Mouse (Mus musculus) 3134 (cell line): ENCODE measurements at regions not wholly inside any gene's neighbourhood (a gene's known extent, or its start where the extent isn't known, plus 50 kb on each side); places are given as distances from the start of the nearest gene placed in this dataset.

Source experiments
- DNase-seq: peaks from one replicate; pipeline ENCODE4 v3.0.0-alpha.2; 2011; ENCODE audit warnings: low spot score; ENCODE audit not compliant: insufficient read length; ENCODE audit errors: extremely low read depth

DNA sequence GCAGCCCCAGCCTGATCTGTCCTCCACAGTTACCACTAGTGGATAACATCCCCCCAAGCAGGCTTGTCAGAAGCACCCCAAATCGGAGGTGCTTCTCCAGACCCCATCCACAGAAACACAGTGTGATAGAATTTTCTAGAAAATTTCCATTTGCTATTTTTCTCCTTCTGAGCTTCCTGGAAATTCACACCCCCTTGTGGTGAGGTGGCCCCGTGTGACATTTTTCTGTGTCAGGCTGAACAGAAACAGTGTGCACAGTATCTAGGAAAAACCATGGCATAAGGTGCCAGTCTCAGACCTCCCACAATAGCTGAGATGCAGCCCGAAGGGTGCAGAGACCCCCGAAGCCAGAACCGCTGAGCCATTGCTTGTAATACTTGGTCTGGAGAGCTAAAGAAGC, 155.3 kb upstream of the Mvb12b start:
- DNase-seq = no peak

DNA sequence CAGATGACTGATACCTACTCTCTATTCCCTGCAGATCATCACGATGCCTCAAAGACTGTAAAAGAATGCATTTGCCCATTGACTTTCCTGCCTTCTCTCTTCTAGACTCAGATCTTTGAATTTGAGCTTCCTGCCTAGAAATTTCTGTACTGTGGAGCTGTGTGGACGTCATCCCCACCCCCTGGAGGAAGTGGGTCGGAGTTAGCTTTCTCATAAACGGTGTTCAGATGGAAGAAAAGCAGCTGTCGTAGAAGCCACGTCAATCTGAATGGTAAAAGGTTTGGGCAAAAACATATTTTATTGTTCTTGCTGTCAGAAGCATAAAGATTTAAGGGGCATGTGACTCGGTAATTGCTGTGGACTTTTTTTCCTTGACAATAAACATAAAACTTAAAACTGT, 154.6 kb upstream of the Mvb12b start:
- no peak for DNase-seq

DNA sequence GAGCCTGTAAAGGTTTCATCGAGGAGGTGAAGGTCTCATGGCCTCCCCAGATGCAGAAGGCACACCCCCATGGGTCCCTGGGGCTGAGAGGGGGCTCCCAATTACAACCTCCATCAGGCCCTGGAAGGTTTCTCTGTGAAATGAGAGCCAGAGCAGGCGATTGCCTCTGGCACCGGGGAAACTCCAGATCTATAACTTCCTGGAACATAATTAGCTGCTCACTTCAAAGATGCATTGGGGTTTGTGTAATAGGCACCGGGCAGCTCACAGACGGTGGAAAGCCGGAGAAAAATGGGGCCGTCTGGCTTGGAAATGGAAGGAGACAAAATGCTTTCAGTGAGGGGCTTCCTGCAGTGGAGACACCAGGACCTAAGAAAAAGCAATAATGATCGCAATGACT, 151.2 kb upstream of the Mvb12b start:
- no peak for DNase-seq

DNA sequence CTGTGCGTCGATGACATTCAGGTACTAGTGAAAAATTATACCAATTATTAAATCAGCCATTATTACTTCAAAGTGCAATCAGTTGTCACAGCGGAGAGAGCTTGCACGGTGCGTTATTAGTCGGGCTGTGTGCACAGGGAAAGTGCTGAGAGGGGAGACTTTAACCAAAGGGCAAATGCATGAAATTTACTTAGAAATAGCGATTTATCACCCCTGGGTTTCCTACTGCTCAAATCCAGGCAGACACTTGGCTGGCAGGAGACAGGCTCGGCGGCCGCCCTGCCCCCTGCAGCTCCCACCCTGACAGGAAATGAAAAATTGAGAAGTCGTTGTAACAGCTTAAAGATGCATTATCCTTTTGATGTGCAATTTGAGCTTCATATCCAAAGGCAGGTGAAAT, 145.5 kb upstream of the Mvb12b start:
- no peak for DNase-seq

DNA sequence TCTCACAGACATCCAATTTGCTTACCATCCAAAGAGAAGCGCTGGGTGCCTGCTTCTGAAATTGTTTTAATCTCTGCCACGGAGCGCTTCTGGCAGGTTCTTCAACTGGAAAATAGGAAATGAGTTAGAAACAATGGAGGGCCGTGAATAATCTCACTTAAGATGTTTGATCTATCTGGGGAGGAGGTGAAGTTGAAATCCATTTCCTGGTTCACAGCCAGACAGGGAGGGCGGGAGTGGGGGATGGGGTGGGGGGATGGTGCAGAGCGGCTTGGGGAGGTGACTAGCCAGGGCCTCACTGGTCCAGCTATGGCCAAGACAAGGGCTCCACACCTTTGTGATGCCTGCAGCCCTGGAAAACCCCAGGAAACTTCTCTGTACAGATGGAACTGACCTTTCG, 143.7 kb upstream of the Mvb12b start:
- no peak for DNase-seq

DNA sequence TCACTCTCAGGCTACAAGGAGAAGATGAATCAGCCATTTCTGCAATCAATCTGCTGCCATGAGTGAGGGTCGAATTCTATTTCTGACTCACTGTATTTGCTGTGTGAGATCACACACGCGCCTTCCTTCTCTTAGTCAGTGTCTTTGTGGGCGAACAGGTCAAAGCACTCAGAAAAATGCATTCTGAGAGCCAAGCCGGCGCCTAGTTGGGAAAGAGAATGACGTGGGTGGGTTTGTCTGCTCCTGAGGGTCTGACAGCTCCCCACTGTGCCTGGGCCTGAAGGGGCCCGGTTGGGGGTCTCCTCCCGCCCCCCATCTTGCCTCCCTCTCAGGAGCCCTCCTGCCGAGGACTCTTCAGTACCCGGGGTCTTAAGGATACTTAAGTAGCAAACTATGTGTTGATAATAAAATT, 143.3 kb upstream of the Mvb12b start:
- no peak for DNase-seq

DNA sequence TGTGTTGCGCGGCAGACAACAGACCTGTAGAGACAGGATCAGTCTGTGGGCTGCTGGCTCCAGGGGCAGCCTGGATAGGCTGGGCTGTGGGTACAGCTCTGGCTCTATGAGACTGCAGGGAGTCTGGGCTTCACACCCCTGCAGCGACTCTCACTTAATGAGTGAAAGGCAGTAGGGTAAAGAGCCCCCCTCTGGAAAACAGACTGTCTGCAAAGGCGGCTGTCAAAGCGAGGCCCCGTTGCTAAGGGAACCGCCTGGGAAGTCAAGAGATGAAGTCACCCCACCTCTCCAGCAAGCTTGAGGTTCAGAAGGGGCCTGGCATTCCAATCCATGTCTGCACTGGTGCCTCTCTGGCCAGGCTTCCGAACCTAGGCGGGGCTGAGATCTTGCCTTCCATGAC, 139.7 kb upstream of the Mvb12b start:
- DNase-seq = no peak

DNA sequence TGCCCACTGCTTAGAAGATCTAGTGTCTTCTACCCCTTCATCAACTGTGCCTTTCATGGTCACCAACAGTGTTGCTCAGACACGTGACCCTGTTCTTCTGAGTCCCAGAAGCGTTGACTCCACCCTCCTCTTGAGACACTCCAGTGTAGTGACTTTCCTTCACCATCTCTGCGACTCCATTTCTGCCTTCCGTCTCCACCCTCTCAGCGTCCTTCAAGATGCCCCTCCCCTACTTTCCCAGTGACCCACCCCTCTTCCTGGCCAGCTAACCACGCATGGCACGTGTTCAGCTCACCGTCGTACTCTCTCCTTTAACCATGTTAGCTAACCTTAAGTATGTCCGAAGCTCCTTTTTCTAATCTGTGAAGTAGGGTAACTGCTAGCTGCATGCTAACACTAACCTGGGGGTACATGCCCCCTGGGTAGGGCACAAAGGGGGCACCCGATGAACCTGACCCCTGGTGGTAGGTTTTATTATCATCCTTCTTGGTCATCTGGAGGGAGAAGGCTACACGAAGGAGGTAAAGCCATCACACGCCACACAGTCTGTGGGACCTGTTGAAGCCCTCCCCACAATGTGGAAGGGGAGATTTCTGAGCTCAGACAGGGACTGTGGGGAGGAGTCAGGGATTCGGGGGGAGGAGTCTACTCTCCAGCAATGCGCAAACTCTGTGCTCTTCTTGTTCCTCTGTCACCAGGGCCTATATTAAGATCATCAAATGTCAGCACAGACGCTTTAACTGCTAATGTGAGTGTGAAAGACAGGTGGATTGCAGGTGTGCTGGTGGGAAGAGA, 139.0 kb upstream of the Mvb12b start:
- no peak for DNase-seq

DNA sequence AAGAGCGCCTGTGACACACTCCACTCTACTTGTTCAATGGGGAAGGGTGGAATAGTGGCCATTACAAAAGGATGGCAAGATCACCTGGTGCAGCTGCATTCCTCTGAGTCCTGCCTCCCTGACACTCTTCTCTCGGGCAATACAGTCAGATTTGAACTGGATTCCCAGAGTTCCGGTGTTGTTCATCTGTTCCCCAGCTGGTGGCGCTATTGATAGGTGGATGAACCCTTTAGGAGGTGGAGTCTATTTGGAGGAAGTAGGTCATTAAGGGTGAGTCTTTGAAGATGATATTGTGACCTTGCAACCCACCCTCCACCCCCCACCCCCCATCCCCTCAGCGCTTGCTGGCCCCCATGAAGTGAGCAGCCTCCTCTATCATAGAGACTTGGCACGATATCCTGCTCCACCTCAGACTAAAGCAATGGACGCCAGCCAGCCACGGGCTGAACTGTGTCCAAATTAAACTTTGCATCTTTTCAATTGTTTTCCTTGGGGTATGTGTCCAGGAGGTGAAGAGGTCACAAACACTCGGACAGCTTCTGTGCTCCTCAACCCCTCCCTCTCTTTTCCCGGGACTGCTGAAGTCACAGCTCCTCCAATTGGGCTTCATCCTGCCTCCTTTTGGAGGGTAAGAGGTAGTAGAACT, 138.1 kb upstream of the Mvb12b start:
- no peak for DNase-seq

DNA sequence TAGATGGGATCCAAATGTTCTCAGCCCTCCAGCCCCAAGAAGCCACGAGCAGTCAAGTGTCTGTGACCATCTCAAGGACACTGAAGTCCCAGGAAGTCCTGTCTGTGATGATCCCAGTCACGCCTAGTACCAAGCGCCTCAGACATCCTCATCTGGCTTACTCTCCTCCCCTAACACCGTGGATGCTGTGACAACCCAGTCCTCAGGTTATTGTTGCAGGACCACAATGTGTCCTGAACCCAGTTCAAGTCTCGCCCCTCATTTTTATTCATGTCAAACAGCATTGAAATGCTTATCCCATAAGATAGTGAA, 129.4 kb upstream of the Mvb12b start:
- DNase-seq = no peak

DNA sequence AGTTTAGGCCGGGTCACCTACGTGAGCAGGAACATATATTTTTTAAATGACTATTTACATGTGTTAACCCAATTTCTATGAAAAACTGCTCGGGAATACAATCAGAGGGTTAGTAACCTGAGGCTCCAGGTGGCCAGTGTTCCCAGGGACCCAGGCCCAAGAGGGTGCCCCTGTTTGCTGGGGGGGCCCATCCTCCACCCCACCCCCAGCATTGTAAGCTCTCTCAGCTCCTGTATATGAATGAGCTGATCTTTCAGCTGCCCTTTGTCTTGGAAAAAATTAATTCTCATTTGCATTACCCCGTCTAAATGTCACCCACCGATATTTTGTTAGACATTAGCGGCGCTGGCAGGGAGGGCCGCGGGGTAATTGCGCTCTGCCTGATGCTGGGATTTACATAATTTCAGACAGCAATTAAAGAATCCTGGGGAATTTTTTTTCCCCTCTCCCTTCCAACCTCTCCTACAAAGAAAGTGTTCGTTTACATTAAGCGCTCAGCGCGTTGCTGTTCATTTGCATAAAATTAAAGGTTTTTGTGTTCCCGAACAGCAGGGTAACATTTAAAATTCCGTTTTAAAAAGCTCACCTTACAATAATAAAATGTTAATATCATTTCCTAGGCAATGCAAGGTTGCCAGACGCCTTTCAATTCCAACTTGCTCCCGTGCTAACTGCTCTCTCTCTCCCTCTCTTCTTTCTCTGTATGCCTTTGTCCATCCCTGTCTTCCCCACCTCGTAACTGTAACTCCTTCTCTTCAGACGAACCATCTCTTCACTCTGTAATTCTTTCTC, 128.8 kb upstream of the Mvb12b start:
- DNase-seq = no peak

DNA sequence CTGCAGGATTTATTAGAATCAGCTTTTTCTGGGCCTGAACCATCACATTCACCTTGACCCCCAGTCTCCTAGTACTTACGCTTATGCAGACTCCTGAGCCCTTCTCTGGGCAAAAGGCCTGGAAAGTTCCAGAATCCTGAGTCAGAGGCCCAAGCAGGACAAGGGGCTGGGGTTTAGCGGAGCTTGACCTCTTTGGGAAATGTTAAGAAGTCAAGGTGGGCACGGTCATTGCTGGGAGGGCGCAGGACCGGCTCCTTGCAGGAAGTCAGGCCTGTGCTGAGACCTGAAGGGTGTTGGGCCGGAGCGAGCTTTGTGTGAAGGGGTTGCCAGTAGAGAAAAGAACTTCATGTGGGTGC, 127.9 kb upstream of the Mvb12b start:
- no peak for DNase-seq

DNA sequence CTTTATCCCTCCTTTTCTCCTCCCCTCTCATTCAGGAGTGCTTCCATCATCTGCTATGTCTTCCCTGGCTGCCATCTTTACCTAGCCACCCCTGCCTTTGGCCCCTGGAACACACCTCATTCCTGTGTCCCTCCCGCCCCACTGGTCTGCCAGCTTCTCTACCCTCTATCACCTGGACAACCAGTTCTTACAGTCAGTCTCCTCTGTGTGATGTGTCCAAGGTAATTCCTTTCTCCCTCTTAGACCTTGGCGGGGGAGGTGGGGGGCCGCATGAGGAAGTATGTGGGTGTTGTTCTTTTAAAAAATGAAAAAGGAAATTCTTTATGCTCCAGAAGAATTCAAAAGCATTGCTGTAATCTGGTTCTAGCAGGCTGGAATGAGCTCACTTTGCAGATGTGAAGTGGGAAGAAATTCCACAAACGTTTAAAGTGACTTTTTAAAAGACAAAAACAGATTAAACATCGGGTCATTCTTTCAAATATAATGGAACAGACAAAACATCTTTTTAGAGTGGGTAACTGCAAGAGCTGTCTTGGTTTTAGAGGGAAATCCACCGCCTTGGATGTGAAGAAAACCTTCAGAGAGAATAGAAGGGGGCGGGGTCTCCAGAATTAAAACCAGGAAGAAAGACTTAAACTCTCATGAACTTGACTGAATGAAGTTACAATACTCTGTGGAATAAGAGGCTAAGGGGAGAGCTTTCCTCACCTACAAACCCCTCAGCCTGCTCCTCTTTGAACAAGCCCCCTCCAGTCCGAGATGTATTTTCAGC, 127.3 kb upstream of the Mvb12b start:
- DNase-seq = no peak

DNA sequence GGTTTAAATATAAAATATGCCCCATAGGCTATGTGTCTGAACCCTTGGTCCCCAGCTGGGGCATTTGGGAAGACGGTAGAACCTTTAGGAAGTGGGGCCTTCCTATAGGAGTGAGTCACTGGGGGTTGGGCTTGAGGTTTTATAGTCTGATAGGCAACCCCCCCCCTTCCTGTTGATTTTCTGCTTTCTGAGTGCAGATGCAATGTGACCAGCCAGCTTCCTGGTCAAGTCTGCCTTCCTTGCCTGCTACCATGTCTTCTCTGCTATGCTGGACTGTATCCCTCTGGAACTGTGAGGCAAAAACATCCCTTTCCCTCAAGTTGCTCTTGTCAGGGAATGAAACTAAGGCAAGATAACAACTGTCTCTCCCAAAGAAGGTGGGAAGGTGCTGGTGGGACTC, 122.4 kb upstream of the Mvb12b start:
- DNase-seq = no peak

DNA sequence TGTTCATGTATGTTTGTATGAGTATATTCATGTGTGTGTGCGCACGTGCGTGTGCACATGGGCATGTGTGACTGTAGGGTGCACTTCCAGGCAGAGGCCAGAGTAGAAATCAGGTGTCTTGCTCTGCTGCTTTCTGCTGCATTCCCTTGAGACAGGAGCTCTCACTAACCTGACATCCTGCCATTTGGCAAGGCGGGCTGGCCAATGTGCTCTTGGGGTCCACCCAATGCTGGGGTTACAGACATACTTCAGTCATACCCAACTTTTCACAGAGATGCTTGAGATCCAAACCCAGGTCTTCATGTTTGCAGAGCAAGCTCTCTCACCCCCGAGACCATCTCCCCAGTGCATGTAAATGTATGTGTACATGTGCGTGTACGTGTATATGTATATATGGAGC, 120.2 kb upstream of the Mvb12b start:
- no peak for DNase-seq

DNA sequence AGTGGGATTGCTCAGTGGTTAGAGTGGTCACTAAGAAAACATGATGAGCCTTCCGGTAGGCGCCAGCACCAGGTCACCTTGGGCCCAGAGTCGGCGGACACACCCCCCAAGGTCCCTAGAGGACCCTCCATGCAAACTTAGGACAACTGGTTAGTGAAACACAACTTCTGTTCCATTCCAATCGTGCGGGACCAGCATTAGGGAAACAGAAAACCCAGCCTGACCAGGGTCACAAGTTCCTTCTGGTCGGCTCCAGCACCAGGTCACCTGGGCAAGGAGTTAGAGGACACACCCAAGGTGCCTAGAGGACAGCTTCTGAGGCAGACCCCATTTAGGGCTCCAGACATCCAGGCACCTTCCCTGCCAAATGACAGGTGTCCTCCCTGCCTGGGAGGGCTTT, 109.4 kb upstream of the Mvb12b start:
- no peak for DNase-seq

DNA sequence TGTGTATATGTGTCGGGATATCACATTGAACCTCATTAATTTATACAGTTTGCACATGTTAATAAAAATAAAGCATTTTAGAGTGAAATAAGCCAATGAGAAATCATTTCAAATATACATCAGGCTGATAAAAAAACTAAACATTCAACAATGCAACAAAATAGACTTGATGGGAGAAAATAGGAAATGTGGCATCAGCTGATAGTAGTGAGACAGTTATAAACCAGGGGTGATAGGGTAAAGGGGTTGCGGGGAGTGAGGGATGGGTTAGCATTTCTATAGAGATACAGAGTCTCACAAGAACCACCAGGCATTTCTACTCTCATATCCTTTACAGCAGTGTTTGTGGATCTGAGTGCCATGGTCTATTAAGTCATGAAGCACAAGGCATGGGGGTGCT, 108.6 kb upstream of the Mvb12b start:
- no peak for DNase-seq

DNA sequence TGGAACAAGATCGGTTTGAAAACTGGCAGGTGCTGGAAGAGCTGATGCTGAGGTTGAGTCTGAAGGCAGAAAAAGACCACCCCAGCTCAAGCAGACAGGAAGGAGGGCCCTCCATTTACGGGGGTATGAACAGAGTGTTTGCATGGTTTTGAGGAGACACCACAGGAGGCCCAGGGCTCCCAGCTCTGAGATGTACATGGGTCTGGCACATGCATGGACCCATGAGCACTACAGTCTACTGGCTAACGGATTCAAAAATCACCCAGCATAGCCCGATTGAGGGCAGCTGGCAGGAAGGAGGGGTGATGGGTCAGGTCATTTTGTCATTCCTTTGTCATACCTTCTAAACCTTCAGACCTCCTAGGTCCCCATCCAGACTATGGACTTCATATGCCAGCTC, 103.6 kb upstream of the Mvb12b start:
- DNase-seq = no peak

DNA sequence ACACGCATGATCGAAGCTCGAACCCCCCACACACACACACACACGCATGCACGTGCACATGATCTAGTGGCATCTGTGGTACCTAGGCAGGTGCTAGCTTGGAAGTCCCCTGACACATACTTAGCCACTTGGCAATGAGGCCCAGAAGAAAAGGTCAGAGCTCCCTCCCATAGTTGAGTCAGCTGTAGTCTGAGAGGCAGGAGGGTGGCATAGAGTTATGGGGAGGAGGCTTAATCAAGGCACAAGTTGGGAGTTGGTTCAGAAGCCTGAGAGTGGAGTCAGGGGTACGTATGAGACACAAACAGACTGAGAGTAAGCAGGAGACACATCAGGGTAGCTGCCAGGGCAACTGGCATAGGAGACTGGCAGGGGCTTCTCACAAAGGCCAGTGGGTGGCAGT, 103.0 kb upstream of the Mvb12b start:
- no peak for DNase-seq

DNA sequence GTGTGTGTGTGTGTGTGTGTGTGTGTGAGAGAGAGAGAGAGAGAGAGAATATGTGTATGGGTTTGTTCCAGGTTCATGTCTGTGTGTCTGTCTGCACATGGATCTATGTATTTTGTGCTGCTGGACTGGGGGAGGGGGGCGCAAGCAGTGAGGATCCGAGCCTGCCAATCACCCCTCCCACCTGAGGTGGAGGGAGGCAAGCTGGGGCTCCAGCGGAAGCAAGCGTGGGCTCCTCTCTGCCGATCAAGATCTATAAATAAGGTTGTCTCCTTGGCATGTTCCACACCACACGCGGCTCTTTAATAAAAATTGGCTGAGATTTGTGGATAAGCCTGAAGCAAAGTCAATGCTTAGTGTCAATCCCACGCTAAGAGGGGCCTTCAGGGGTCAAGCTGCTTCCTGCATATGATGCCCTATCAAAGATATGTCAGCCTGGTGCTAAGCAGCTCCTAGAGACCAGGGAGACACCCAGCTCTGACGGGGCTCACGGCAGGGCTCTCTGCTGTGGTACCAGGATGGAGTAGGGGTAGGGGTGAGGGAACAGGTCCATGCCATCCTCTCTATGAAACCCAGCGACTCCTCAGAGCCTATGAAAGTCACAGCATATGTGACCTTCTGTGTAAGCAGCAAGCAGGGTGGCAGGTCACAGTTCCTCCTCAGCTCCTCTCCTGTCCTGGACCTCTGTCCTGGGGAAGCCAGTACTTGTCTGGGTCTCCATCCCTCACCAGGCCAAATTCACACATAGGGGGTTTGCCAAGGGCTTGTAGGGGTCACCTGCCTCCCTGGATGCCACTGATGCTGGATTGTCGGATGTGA, 102.0 kb upstream of the Mvb12b start:
- no peak for DNase-seq

DNA sequence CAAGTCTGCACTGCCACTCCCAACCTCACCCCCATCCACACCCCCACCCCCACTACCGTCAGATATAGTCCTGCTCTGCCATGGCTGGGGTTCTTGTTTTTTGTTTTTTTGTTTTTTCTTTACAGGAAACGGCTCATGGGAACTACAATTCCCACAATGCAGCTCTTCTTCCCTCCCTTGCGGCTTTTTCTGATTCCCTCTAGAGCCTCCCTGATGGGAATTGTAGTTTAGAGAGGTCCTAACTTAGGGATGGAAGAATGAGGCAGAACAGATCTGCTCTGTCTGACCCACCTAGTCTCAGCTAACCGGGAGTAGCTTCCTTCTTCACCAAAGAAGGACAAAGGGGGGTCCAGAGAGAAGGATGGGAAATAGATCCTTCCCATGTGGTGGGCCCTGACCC, 98.7 kb upstream of the Mvb12b start:
- DNase-seq = no peak
